Mouse (Mus musculus) layer of hippocampus, adult 11-12 months (tissue): ENCODE results near the gene Ptpn1.

ENCODE experiments used
- DNase-seq: peaks from one replicate; pipeline ENCODE4 v3.0.0; 2022; ENCODE audit warnings: low spot score

The Ptpn1 gene

DNA sequence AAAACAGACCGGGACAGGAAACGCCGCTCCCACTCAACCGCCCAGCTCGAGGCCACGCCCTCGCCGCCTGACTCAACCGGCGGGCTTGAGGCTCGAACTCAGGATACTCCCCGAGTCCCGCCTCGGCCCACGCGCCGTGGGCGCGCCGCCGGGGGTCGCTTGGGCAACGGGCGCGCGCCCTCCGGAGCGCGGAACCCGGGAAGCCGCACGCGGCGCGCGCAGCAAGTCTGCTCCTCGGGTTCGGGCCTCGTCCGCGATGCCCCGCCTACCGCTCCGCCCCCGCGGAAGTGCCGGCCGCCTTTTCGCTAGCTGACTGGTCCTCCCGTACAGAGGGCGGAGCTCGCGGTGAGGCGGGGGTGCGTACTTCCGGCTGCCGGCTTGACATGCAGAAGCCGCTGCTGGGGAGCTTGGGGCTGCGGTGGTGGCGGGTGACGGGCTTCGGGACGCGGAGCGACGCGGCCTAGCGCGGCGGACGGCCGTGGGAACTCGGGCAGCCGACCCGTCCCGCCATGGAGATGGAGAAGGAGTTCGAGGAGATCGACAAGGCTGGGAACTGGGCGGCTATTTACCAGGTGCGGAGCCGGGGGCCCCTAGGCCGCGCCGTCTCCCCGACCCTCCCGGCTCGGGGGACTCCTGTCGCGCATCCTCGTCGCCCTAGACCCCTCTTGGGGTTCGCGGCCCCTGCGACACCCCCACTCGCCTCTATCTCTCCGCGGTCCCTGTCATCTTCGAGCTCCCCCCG is at the start of gene Ptpn1:
Gene Ptpn1, plus strand, starts transcription at position 73 of the 742 bp plus-strand sequence.
- DNase-seq, result peak; percentile 98

DNA sequence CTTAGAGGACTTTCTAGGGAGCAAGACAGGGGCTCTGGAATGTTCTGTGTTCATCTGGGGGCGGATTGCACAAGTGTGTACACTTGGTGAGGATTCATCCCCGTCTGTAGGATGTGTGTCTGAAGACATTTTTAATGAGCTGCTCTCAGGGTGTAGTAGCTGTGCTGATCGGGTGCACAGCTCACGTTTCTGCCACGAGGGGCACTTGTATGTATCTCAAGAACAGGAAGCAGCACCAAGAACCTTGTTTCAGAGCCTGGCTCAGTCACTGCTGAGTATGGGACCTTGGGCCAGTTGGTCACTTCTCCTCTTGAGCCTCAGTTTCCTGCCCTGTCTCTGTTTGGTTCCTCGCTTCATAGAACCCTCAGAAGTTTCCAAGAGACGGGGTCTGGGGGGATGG is 45.4 kb upstream of the Ptpn1 start:
- no peak for DNase-seq

DNA sequence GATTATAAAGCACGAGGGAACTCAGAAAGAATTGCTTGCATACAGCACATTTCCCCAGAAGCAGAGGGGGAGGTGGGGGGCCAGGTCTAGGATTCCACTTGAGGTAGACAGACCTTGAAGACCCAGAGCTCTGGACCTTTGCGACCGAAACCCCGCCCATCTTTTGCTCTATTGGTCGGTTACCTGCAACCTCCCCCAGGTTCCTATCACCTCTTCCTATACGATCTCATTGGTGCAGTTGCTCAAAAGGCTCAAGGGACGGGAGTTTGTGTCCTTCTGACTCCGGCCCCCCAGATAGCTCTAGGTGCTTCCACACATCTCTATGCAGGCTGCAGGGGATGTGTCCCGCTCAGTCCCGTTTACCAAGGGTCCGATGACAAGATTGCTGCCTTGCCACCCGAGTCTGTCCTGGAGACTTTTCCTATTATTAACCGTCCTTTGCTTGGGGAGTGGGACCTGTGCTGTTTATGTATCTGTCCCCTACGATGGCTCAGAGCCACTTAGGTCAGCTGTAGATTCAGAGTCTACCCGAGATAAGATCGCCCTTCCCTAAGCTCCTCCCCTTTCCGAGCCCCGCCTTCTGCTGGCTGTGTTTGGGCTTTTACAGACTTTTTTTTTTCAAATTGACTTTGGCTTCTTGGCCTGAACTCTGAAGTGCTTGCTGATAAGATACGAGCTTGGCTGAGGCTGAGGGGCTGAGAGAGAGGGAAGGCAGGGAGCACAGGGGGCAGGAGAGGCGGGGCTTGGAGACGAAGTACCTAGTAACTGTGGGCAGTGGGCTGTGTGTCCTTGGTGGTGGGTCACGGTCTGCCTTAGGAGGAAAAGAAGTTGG is 44.1 kb upstream of the Ptpn1 start:
- DNase-seq, result no peak

DNA sequence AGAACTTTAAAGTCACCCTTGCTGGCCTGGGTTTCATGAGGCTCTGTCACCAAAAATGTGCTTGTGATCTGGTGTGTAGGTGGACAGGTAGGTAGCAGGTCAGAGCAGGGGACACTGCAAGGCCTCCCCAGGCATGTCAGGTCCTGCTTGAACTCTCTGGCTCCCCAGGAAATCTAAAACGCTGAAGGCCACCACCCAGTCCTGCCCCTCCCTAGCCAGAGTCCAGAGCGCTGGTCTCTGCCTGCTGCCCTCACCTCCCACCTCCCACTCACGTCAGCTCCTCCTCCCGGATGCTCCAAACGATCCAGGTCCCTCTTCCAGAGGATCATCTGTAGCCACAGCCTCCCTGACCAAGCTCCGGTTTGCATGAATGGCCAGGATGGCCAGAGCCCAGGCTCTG is 43.0 kb upstream of the Ptpn1 start:
- no peak for DNase-seq

GRCm38 (mm10) chr2:167889886-167890285 is 42.0 kb upstream of the Ptpn1 start:
- no peak for DNase-seq

DNA sequence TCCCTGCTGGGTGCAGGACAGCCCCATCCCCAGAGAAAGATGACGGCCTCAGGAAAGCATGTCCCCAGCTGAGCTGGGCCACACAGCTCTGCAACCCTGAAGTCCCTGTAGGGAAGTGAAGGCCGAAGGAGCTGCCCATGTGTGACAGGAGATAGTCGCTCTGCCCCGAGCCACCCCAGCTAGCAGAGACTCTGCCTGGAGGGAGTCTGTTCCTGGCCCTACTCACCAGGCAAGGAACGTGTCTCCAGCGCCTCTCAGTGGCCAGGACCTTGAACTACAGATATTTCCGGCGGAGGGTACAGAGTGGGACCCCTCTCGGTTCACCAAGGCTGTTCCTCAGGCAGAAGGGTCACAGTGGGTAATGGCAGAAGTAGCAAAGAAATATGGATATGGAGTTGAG is 39.9 kb upstream of the Ptpn1 start:
- peak; percentile 61 for DNase-seq

GRCm38 (mm10) chr2:167893680-167894079 is 38.2 kb upstream of the Ptpn1 start:
- no peak for DNase-seq

DNA sequence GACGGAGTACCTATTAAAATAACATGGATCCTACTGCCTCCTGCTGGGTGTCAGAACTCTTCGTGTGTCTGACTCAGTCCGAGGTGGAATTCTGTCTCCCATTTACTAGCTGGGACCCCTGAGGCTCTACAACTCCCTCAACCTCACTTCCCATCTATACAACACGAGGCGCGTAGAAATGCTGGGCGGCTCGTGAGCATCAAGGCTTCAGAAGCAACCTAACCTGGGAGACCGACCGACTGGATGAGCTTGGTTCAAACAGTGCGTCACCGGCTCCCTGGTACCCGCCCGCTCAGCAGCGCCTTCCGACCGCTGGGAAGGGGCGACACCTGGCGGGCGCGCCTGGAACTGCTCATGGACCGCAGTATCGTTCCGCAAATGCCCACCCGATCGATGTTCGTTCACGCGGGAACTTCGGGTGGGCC is 36.9 kb upstream of the Ptpn1 start:
- peak; percentile 86 for DNase-seq

GRCm38 (mm10) chr2:167897896-167898295 is 34.0 kb upstream of the Ptpn1 start:
- peak; percentile 50 for DNase-seq

DNA sequence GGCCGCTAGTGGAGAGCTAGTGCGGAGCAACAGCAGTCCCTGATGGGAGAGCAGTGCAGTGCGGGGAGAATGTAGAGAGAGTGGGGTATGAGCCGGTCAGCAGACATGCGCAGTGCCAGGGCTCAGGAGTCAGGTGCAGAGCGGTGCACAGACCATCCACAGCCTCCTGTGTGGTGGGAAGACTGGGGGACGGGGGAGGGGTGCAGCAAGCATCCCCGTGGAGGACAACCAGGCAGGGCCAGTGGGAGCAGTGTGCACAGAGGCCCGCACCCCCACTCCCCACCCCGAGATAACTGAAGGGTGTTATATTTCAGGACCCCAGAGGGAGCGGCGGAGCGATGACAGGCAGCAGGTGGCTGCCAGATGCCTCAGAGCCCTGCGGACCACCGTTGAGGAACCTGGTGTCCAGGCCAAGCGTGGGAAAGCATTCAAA is 31.9 kb upstream of the Ptpn1 start:
- no peak for DNase-seq

GRCm38 (mm10) chr2:167902116-167902703 is 29.6 kb upstream of the Ptpn1 start:
- DNase-seq, result no peak

GRCm38 (mm10) chr2:167903242-167903952 is 28.5 kb upstream of the Ptpn1 start:
- DNase-seq, result no peak

- no peak for DNase-seq
Measured at GRCm38 (mm10) chr2:167904621-167905367, 27.1 kb upstream of the Ptpn1 start.

GRCm38 (mm10) chr2:167905561-167905960 is 26.3 kb upstream of the Ptpn1 start:
- no peak for DNase-seq

DNA sequence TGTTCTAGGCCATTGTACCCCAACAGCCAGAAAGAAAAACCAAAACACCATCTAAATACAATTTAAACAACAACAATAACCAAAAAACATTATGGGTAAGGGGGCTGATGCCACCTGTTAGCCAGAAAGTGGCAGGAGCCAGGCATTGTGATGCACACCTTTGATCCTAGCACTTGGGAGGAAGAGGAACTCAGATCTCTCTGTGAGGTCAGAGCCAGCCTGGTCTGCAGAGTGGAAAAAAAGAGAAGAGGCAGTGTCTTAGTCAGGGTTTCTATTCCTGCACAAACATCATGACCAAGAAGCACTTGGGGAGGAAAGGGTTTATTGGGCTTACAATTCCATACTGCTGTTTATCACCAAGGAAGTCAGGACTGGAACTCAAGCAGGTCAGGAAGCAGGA is 25.1 kb upstream of the Ptpn1 start:
- no peak for DNase-seq

DNA sequence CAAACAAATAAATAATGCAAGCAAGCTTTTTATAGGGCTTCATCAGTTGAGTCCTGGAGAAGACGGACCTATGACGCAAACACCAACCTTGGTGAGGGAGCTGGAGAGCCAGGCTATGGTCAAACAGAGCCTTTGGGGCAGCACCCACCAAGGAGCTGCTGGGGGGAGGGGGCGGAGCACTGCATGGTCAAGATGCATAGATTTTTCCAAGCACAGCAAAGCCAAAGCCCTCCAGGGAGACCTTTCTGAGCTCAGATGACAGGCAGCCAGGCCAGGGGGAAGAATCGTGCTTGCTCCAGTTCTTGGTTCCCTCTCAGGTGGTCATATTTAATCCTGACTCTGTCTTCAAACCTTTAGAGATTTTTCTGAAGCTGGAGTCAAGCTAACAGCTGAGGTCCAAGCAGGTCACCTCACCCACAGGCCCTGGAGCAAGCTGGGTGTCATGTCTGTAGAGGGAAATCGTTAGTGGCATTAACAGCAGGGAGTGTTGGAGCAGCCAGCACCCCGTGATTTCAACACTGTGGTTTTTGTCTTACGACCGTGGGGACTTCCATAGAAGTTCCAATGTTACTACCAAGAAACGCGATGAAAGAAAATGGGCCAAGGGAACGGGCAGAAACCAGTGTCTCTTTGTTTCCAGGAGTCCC is 22.2 kb upstream of the Ptpn1 start:
- no peak for DNase-seq

GRCm38 (mm10) chr2:167910178-167910540 is 21.7 kb upstream of the Ptpn1 start:
- no peak for DNase-seq

- DNase-seq, result no peak
Measured at GRCm38 (mm10) chr2:167911511-167911910, 20.3 kb upstream of the Ptpn1 start.

DNA sequence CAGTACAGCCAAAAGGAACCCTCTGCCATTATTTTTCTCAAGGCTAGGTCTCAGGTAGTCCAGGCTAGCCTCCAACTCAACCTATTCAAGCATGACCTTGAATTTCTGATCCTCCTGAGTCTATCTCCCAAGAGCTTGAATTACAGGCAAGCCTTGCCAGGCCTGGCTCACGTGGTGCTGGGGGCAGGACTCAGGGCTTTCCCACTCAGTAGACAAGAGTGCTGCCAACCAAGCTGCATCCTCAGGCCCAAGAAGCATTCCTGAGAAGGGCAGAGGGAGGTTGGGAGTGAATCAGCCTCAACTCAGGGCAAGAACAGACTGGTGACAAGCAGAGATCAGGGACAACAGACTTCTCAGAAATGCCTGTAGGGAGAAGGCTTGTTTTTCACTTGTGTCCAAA is 12.8 kb upstream of the Ptpn1 start:
- DNase-seq, result no peak

DNA sequence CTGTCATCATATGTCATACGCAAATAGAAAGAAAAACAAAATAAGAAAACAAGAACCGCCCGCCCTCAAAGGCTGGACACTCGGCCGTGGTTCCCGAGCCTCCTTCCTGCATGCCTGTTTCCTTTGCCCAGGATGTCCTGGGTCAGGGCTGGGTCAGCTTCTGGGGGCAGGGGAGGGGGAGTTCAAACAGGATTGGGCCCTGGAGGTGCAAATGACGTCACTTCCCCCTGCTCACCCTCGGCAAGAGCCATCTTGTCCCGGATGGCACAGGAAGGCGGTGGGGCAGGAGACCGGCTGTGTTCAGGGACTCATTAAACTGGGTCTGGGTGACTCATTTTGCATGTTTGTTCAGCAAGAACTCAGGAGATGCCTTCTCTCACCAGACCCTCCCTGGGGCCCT is 11.8 kb upstream of the Ptpn1 start:
- DNase-seq, result no peak

- DNase-seq, result no peak
Measured at GRCm38 (mm10) chr2:167920960-167921495, 10.8 kb upstream of the Ptpn1 start.
